In genomic region chr14:122474891-122475556, GRCm38 (mm10) we compare ENCODE assay signal across 8 mouse cellular contexts. TPM values are rescaled to one million over a fixed set of nuclear protein-coding genes. Genes with fewer than 3 reads are reported as not detected.
DNase-seq lines count a peak whose midpoint lies in the region; ATAC-seq lines count a peak whose summit lies in the region.

Zic2 (plus strand) TSS chr14:122475435.

- H3K27me3 ChIP-seq in lung, embryonic 15.5 days = peaks cover 97% of the 10 kb centered on the region
- H3K27me3 ChIP-seq in forebrain, embryonic 12.5 days = peaks cover 57% of the 10 kb centered on the region
- H3K27me3 ChIP-seq in midbrain, embryonic 13.5 days = peaks cover 56% of the 10 kb centered on the region

- no peaks in the 10 kb centered on the region for H3K9me3 ChIP-seq in lung, embryonic 15.5 days
- no peaks in the 10 kb centered on the region for H3K9me3 ChIP-seq in forebrain, embryonic 12.5 days
- H3K9me3 ChIP-seq in midbrain, embryonic 13.5 days = no peaks in the 10 kb centered on the region

- no peak within 1 kb of the TSS for H3K27ac ChIP-seq in lung, embryonic 15.5 days
- no peak within 1 kb of the TSS for H3K27ac ChIP-seq in brown adipose tissue, adult 24 weeks (replicated peaks; ENCODE audit: low read depth, low read length)
- peak within 1 kb of the TSS; percentile 99 for H3K27ac ChIP-seq in forebrain, embryonic 12.5 days
- peak within 1 kb of the TSS; percentile 98 for H3K27ac ChIP-seq in midbrain, embryonic 13.5 days

- ATAC-seq in lung, embryonic 15.5 days (ENCODE audit: borderline replicate concordance, extremely low read depth, low FRiP score, low TSS enrichment) = peak; percentile 60; the same call in 1 of the 2 replicates
- ATAC-seq in forebrain, embryonic 12.5 days (ENCODE audit: low FRiP score) = peak; percentile 81
- peak; percentile 80 for ATAC-seq in midbrain, embryonic 13.5 days

- DNase-seq in lung, postnatal 36 days = no peak
- peak; percentile 74 to 80 for DNase-seq in layer of hippocampus, postnatal 10 days (ENCODE audit: low spot score in 2 of 2)
- no peak for DNase-seq in urinary bladder, postnatal 10 days (ENCODE audit: low spot score)
- DNase-seq in thymus, postnatal 36 days = no peak

- no peaks in the 10 kb centered on the region for H3K36me3 ChIP-seq in lung, embryonic 15.5 days
- H3K36me3 ChIP-seq in forebrain, embryonic 12.5 days (replicated peaks) = peaks cover 16% of the 10 kb centered on the region; the same call in 1 of the 2 replicates
- H3K36me3 ChIP-seq in midbrain, embryonic 13.5 days = peaks cover 6% of the 10 kb centered on the region; the same call in 1 of the 2 replicates

- H3K4me2 ChIP-seq in lung, embryonic 15.5 days = peak within 1 kb of the TSS; percentile 63
- peak within 1 kb of the TSS; percentile 63 for H3K4me2 ChIP-seq in forebrain, embryonic 12.5 days
- H3K4me2 ChIP-seq in midbrain, embryonic 13.5 days (replicated peaks) = peak within 1 kb of the TSS; percentile 61

- peaks cover 25% of the 10 kb centered on the region for H3K4me1 ChIP-seq in lung, embryonic 15.5 days
- H3K4me1 ChIP-seq in brown adipose tissue, adult 24 weeks (ENCODE audit: control insufficient read depth, insufficient read depth, insufficient read length, low read length) = peaks cover 4% of the 10 kb centered on the region; the same call in 1 of the 2 replicates
- peaks cover 43% of the 10 kb centered on the region for H3K4me1 ChIP-seq in forebrain, embryonic 12.5 days
- H3K4me1 ChIP-seq in midbrain, embryonic 13.5 days (replicated peaks) = peaks cover 35% of the 10 kb centered on the region

- under 1% methylated on average over 48 of the region's 73 CpGs for WGBS in lung, embryonic 15.5 days
- WGBS in forebrain, embryonic 12.5 days = under 1% methylated on average over 59 of the region's 73 CpGs
- WGBS in midbrain, embryonic 13.5 days = 0% methylated on average over 43 of the region's 73 CpGs

- peak within 1 kb of the TSS; percentile 35 for H3K4me3 ChIP-seq in lung, embryonic 15.5 days
- H3K4me3 ChIP-seq in brown adipose tissue, adult 24 weeks (ENCODE audit: insufficient read depth, low read depth, low read length) = peak within 1 kb of the TSS; percentile 46
- peak within 1 kb of the TSS; percentile 90 for H3K4me3 ChIP-seq in forebrain, embryonic 12.5 days (replicated peaks)
- H3K4me3 ChIP-seq in midbrain, embryonic 13.5 days (replicated peaks) = peak within 1 kb of the TSS; percentile 69

- H3K9ac ChIP-seq in lung, embryonic 15.5 days = no peak within 1 kb of the TSS
- H3K9ac ChIP-seq in forebrain, embryonic 12.5 days = peak within 1 kb of the TSS; percentile 99
- peak within 1 kb of the TSS; percentile 94 for H3K9ac ChIP-seq in midbrain, embryonic 13.5 days (replicated peaks)

RNA-seq across cellular contexts. Expression of gene Zic2, which starts in this region (rescaled TPM):
- polyA plus RNA-seq in lung, embryonic 15.5 days (2015; fragmentation: Nextera tagmentation; extraction: Ambion mirVana) = not detected in 2 replicates
- polyA plus RNA-seq in brown adipose tissue, adult 24 weeks (2012; ENCODE audit: insufficient read depth, insufficient read length, missing spikeins) = not detected in 2 replicates
- polyA plus RNA-seq in forebrain, embryonic 12.5 days (2016; fragmentation: Nextera tagmentation; extraction: Ambion mirVana) = 12.7 and 16.3 TPM in 2 replicates
- 10 to 100 TPM; 23.7 to 25.4 TPM for total RNA-seq in layer of hippocampus, postnatal 10 days (2021)
- polyA plus RNA-seq in midbrain, embryonic 13.5 days (2015; fragmentation: Nextera tagmentation; extraction: Ambion mirVana) = 10.3 and 10.7 TPM in 2 replicates

Comparison
In these comparisons a context has a peak if more than half of its experiments do, and no peak if none do; other contexts are left out.
1. Peak in ATAC-seq, H3K4me3 ChIP-seq and H3K4me2 ChIP-seq in lung, embryonic 15.5 days; RNA of the gene not detected or under 1 TPM.
2. H3K27ac ChIP-seq: peak in forebrain, embryonic 12.5 days (single experiment) and midbrain, embryonic 13.5 days (single experiment); none in lung, embryonic 15.5 days (single experiment) and brown adipose tissue, adult 24 weeks (single experiment).
3. H3K4me3 ChIP-seq: peak in every context shown above with its lines; median percentile 90 in forebrain, embryonic 12.5 days; 69 in midbrain, embryonic 13.5 days; 46 in brown adipose tissue, adult 24 weeks; 35 in lung, embryonic 15.5 days.
4. DNase-seq: peak in layer of hippocampus, postnatal 10 days (2 of 2); none in lung, postnatal 36 days (single experiment), urinary bladder, postnatal 10 days (single experiment) and thymus, postnatal 36 days (0 of 2).
5. Peak in every context shown above with its lines, with median percentiles within 50 percentile points of each other: ATAC-seq and H3K4me2 ChIP-seq.